Mouse (Mus musculus) layer of hippocampus, postnatal 14 days (tissue): Measurements from ENCODE around the gene Clec10a. TPM values are rescaled to one million over a fixed set of nuclear protein-coding genes. Genes with fewer than 3 reads are reported as not detected.
A peak's percentile ranks its signal among the peaks of the same experiment; 100 is the strongest.

ENCODE experiments used
- DNase-seq, 2 experiments: peaks; one replicate each; pipeline ENCODE4 v3.0.0; 2021 to 2022; ENCODE audit warnings: low spot score in 2 of 2, mixed read lengths in 1 of 2
- total RNA-seq, 2 experiments: library from RNA; stranded (reverse); gene quantifications; 2 replicates each; pipeline ENCODE4 v1.2.3; 2021

Clec10a gene
- total RNA-seq, 2 experiments from 2014 or later, result 1.1 to 2.3 TPM

- peak; percentile 7 to 12 for DNase-seq
Observed at GRCm38 (mm10) chr11:70179401-70179800, 23.4 kb downstream of the Clec10a start.

- DNase-seq, result no peak
Observed at GRCm38 (mm10) chr11:70180496-70180895, 24.5 kb downstream of the Clec10a start.

- DNase-seq, result no peak
Observed at GRCm38 (mm10) chr11:70185120-70185519, 29.1 kb downstream of the Clec10a start.

- DNase-seq, result no peak
Observed at GRCm38 (mm10) chr11:70189319-70190134, 33.5 kb downstream of the Clec10a start.

DNA sequence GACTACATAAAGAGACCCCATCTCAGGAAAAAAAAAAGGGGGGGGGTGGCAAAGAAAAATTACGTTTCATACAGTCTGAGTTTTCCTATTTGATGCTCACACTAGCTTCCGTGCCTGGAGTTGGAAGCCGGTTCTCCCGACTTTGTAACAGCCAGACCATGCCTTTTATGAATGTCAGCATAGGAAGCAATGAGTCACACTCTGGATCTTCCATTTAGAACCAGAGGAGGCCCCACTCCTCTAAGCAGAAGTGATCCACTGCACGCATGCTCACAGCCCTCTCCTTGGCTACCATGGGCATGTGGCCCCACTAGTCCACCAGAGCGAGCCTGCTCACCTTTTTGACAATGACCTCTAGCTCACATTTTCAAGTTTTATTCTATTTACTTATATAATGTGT is 35.2 kb downstream of the Clec10a start:
- DNase-seq, result no peak

DNA sequence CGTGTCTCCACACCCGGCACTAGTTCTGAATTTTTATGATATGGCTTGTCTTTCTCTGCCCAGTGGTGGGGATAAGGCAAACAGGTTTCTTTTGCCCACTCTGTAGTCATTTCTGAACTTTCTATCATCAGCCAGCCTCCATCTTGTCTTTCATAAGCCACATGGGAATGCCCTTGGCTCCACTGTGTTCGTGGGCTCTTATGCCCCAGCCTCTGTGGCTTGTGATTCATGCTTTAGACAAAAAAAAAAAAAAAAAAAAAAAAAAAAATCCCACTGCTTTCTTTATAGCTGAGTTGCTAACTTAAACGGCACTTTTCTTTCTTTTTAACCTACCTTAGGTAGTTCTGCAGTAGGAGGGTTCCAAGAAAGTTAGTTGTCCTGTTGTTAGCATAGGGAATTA is 36.2 kb downstream of the Clec10a start:
- DNase-seq, result no peak

DNA sequence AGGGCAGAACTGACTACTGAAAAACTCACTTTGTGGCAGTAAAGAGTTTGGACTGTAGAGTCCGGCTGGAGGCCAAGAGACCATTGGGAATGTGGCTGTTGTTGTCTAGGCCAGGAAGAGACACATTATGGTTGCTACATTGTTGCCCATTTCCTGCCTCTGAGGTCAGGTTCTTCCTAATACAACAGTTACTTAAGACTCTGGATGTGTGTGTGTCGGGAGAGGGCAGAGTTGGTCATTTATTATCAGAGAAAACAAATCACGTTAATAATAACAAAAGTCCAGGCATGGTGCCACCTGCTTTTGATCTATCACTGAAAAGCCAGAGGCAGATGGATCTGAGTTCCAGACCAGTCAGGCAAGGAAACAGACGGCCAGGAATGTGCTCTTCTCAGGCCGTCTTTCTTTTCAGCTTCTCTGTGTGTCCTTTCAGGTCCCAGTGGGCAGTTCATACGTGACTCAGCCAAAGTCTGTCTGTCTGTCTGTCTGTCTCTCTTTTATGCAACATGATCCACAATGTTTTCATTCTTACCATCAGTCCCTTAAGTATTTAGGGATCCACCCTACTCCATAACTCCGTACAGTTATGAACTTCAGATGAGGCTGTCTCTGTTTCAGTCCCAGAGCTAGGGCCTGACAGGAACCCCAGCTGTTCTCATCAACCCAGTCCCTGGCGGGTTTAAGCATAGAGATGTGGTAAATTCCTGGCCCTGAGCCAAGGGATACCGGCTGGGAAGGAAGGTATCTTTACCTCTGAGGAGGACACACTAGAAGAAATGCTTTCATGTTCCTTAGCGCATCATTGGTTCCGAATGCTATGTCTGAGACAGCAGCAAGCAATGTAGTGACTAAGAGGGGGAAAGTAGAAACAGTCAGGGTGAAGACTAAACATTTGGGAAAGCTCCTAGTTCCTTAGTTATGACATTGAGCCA is 37.6 kb downstream of the Clec10a start:
- no peak for DNase-seq

GRCm38 (mm10) chr11:70198332-70198731 is 42.3 kb downstream of the Clec10a start:
- no peak for DNase-seq

- no peak for DNase-seq
Observed at GRCm38 (mm10) chr11:70199107-70199506, 43.1 kb downstream of the Clec10a start.

DNA sequence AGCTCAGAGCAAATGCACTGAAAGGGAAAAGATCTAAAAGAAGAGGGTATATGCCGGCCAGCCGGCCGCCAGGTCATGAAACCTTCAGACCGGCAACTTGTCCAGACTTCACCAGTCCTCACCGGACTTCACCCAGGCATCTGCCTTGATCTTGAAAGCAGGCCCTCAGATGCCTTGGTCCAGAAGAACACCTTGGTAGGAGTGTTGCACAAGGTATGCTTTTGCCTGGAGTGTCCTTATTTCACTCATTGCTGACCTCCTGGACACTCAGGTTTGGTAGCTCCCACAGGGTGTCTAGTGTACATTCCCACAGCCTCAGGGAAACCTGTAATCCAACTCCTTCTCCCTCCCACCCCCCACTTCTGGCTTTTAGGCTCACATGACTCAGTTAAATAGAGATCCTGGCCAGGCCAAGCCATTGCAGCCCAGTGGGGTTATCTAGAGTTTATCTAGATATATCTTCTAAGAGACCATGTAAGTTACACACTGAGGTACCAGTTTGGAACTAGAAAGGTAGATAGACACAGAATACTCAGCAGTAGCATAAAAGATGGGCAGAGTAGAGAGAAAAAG is 44.1 kb downstream of the Clec10a start:
- no peak for DNase-seq

DNA sequence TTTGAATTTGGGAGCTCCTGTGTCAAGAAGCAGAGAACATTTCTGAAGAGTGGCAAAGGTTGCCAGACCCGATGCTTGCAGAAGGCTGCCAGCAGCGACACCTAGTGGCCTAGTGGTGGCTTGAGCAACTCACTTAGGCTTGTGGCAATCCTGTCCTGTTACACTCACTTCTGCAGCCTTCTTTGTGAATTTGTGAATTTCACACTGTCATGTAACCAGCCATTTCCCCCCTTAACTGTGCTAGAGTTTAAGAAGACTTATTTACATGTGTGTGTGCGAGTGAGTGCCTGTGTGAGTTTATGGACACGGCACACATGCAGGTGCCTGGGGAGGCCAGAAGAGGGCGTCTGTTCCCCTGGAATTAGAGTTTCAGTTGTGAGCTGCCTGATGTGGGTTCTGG is 45.7 kb downstream of the Clec10a start:
- peak; percentile 80 to 84 for DNase-seq

DNA sequence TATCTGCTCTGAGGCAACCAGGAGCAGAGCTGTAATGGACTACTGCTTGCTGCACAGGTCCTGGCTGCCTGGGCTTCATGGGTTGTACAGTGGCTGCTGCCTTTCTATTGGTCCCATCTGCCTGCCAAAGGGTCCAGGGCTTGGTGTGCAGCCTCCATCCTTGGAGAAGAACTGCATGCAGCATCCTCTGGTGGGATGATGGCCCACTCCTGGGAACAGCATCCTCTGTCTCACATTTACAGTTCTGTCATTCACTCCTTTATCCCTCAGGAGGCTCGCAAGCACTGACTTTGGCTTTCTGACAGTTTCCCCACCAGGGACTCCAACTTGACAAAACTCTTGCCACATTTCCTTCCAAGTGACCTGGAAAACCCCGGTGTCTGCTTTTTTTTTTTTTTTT is 50.8 kb downstream of the Clec10a start:
- DNase-seq, result no peak

DNA sequence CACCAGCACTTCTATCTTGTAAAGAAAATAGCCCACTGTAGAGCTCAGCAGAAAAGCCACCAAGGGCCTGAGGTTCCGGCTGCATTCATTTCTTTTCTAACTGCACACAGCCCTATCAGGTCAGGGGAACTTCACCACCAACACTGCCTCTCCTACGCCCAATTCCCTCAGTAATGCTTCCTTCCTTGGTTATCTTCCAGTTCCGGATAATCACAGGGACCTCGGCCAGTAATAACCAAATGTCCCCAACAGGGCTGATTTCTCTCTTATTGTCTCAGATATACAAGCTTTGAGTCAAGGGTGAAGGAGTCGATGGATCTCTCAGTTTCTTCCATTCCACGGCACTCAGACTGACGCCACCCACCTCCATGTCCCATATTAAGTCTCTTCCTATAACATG is 51.3 kb downstream of the Clec10a start:
- DNase-seq, result no peak

- no peak for DNase-seq
Observed at GRCm38 (mm10) chr11:70208778-70209388, 52.9 kb downstream of the Clec10a start.

GRCm38 (mm10) chr11:70210681-70211080 is 54.7 kb downstream of the Clec10a start:
- no peak for DNase-seq

- DNase-seq, result no peak
Observed at GRCm38 (mm10) chr11:70211972-70212371, 56.0 kb downstream of the Clec10a start.

- no peak for DNase-seq
Observed at GRCm38 (mm10) chr11:70212423-70212822, 56.4 kb downstream of the Clec10a start, which contains the start of gene Slc16a11. Gene Slc16a11 (plus strand): TSS chr11:70212752.

- DNase-seq, result peak; percentile 68 to 86
Observed at GRCm38 (mm10) chr11:70212896-70213295, 56.9 kb downstream of the Clec10a start.

GRCm38 (mm10) chr11:70213736-70214135 is 57.7 kb downstream of the Clec10a start:
- peak in 1 of 2 experiments; percentile 36 for DNase-seq

DNA sequence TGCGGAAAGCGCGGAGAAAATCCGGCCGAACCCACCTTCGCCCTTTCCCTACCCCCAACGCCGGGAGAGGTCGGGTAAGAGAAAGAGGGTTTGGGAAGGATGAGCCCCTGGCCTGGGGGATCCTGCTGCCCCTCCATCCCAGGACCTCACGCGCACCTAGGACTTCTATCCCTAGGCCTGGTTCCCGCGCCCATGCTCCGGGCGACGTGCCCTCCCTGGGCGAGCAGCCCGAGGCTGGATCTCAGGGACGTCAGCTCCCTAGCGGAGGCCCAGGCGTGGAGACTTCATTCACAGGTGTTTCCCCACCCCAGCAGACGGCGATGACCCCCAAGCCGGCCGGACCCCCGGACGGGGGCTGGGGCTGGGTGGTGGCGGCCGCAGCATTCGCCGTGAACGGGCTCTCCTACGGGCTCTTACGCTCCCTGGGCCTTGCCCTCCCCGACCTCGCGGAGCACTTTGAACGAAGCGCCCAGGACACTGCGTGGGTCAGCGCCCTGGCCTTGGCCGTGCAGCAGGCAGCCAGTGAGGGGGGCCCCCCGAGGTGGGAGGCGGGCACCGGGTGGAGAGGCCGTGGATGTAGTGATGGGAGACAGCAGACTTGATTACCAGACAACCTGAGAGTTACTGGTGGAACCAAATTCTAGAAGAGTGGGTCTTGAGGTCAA is 58.3 kb downstream of the Clec10a start:
- DNase-seq, result peak; percentile 36 to 47

- DNase-seq, result no peak
Observed at GRCm38 (mm10) chr11:70214856-70215209, 58.8 kb downstream of the Clec10a start.
